Mouse (Mus musculus): ENCODE data around the gene Shroom2. TPM values are rescaled to one million over a fixed set of nuclear protein-coding genes. Genes with fewer than 3 reads are reported as not detected.

Gene Shroom2
- polyA plus RNA-seq, 1 experiment from 2014 or later: 5.9 TPM

- no peak for TF ChIP-seq CTCF (IDR thresholded peaks at IDR 0.05; ENCODE audit: low read depth)
- peak; percentile 6 for DNase-seq (ENCODE audit: low spot score)
- peak within 1 kb of the TSS; percentile 49 for H3K4me2 ChIP-seq (ENCODE audit: low read length)
- no peaks in the 10 kb centered on the region for H3K36me3 ChIP-seq (ENCODE audit: insufficient read depth, low read length)
- no peaks in the 10 kb centered on the region for H3K9me3 ChIP-seq (replicated peaks; ENCODE audit: low read length)
- H3K9ac ChIP-seq (ENCODE audit: low read depth, low read length): 0 out of 2 replicates have a peak within 1 kb of the TSS, but pooled peaks have one; percentile 23
- H3K27me3 ChIP-seq (ENCODE audit: insufficient read depth, low read length): no peaks in the 10 kb centered on the region
- no peaks in the 10 kb centered on the region for H3K4me1 ChIP-seq (replicated peaks; ENCODE audit: insufficient read depth, low read length)
- ATAC-seq (replicated peaks; ENCODE audit: low FRiP score, low read depth): 0 out of 2 replicates have a peak, but pooled peaks have one; percentile 21
- WGBS: 25% methylated on average over 26 of the region's 26 CpGs
- no peak within 1 kb of the TSS for H3K27ac ChIP-seq
- 0 out of 2 replicates have a peak within 1 kb of the TSS, but pooled peaks have one; percentile 7 for H3K4me3 ChIP-seq (replicated peaks; ENCODE audit: low read depth, low read length)
Observed at GRCm38 (mm10) chrX:152781720-152782403, 12.6 kb upstream of the Shroom2 start, which contains the start of gene Gpr143. TSS of gene Gpr143 (plus strand) at chrX:152781921.

- peak; percentile 28; the same call in 1 of the 2 replicates for TF ChIP-seq CTCF (IDR thresholded peaks at IDR 0.05; ENCODE audit: low read depth)
- H3K4me2 ChIP-seq (ENCODE audit: low read length): peak overlapping the region; percentile 58
- no peaks in the 10 kb centered on the region for H3K36me3 ChIP-seq (ENCODE audit: insufficient read depth, low read length)
- H3K4me1 ChIP-seq (replicated peaks; ENCODE audit: insufficient read depth, low read length): no peaks in the 10 kb centered on the region
- 16% methylated on average over 44 of the region's 48 CpGs for WGBS
- no peaks in the 10 kb centered on the region for H3K27me3 ChIP-seq (ENCODE audit: insufficient read depth, low read length)
- DNase-seq (ENCODE audit: low spot score) (peak; percentile 81), ATAC-seq (replicated peaks; ENCODE audit: low FRiP score, low read depth) (peak; percentile 96)
- H3K9me3 ChIP-seq (replicated peaks; ENCODE audit: low read length): no peaks in the 10 kb centered on the region
- peak overlapping the region; percentile 62 for H3K4me3 ChIP-seq (replicated peaks; ENCODE audit: low read depth, low read length)
- peak overlapping the region; percentile 73 for H3K9ac ChIP-seq (ENCODE audit: low read depth, low read length)
- H3K27ac ChIP-seq: peak overlapping the region; percentile 90
Observed at GRCm38 (mm10) chrX:152769600-152770157, 414 bp upstream of the Shroom2 start.

GRCm38 (mm10) chrX:152764171-152764570 is 5.1 kb downstream of the Shroom2 start:
- TF ChIP-seq CTCF (IDR thresholded peaks at IDR 0.05; ENCODE audit: low read depth): no peak
- Histone ChIP-seq H3K27ac (no peak overlapping the region), H3K27me3 (ENCODE audit: insufficient read depth, low read length) (no peaks in the 10 kb centered on the region), H3K4me3 (replicated peaks; ENCODE audit: low read depth, low read length) (no peak overlapping the region), H3K9ac (ENCODE audit: low read depth, low read length) (no peak overlapping the region), H3K9me3 (replicated peaks; ENCODE audit: low read length) (no peaks in the 10 kb centered on the region), H3K4me1 (replicated peaks; ENCODE audit: insufficient read depth, low read length) (no peaks in the 10 kb centered on the region), H3K4me2 (ENCODE audit: low read length) (no peak overlapping the region), H3K36me3 (ENCODE audit: insufficient read depth, low read length) (no peaks in the 10 kb centered on the region)
- 40% methylated on average over 2 of the region's 2 CpGs for WGBS
- DNase-seq (ENCODE audit: low spot score) (peak; percentile 15), ATAC-seq (replicated peaks; ENCODE audit: low FRiP score, low read depth) (no peak)

GRCm38 (mm10) chrX:152762855-152763254 is 6.4 kb downstream of the Shroom2 start:
- 56% methylated on average over 2 of the region's 2 CpGs for WGBS
- DNase-seq (ENCODE audit: low spot score) (no peak), ATAC-seq (replicated peaks; ENCODE audit: low FRiP score, low read depth) (no peak)
- H3K4me1 ChIP-seq (replicated peaks; ENCODE audit: insufficient read depth, low read length): no peaks in the 10 kb centered on the region
- no peaks in the 10 kb centered on the region for H3K27me3 ChIP-seq (ENCODE audit: insufficient read depth, low read length)
- H3K4me3 ChIP-seq (replicated peaks; ENCODE audit: low read depth, low read length): no peak overlapping the region
- no peaks in the 10 kb centered on the region for H3K9me3 ChIP-seq (replicated peaks; ENCODE audit: low read length)
- H3K27ac ChIP-seq: no peak overlapping the region; the same call in 1 of the 2 replicates
- H3K36me3 ChIP-seq (ENCODE audit: insufficient read depth, low read length): no peaks in the 10 kb centered on the region
- TF ChIP-seq CTCF (IDR thresholded peaks at IDR 0.05; ENCODE audit: low read depth): no peak
- no peak overlapping the region for H3K4me2 ChIP-seq (ENCODE audit: low read length)
- H3K9ac ChIP-seq (ENCODE audit: low read depth, low read length): no peak overlapping the region

GRCm38 (mm10) chrX:152762437-152762836 is 6.8 kb downstream of the Shroom2 start:
- Histone ChIP-seq H3K27ac (no peak overlapping the region; the same call in 1 of the 2 replicates), H3K4me2 (ENCODE audit: low read length) (no peak overlapping the region), H3K4me1 (replicated peaks; ENCODE audit: insufficient read depth, low read length) (no peaks in the 10 kb centered on the region), H3K27me3 (ENCODE audit: insufficient read depth, low read length) (no peaks in the 10 kb centered on the region), H3K36me3 (ENCODE audit: insufficient read depth, low read length) (no peaks in the 10 kb centered on the region), H3K9ac (ENCODE audit: low read depth, low read length) (no peak overlapping the region), H3K9me3 (replicated peaks; ENCODE audit: low read length) (no peaks in the 10 kb centered on the region), H3K4me3 (replicated peaks; ENCODE audit: low read depth, low read length) (no peak overlapping the region)
- no peak for DNase-seq (ENCODE audit: low spot score)
- 47% methylated on average over 2 of the region's 2 CpGs for WGBS
- ATAC-seq (replicated peaks; ENCODE audit: low FRiP score, low read depth): no peak
- no peak for TF ChIP-seq CTCF (IDR thresholded peaks at IDR 0.05; ENCODE audit: low read depth)

- Histone ChIP-seq H3K27ac (no peak overlapping the region), H3K4me1 (replicated peaks; ENCODE audit: insufficient read depth, low read length) (no peaks in the 10 kb centered on the region), H3K27me3 (ENCODE audit: insufficient read depth, low read length) (no peaks in the 10 kb centered on the region), H3K9me3 (replicated peaks; ENCODE audit: low read length) (no peaks in the 10 kb centered on the region), H3K4me3 (replicated peaks; ENCODE audit: low read depth, low read length) (no peak overlapping the region), H3K9ac (ENCODE audit: low read depth, low read length) (no peak overlapping the region), H3K4me2 (ENCODE audit: low read length) (no peak overlapping the region), H3K36me3 (ENCODE audit: insufficient read depth, low read length) (no peaks in the 10 kb centered on the region)
- TF ChIP-seq CTCF (IDR thresholded peaks at IDR 0.05; ENCODE audit: low read depth): no peak
- WGBS: 92% methylated on average over 5 of the region's 5 CpGs
- DNase-seq (ENCODE audit: low spot score): no peak
- no peak for ATAC-seq (replicated peaks; ENCODE audit: low FRiP score, low read depth)
Observed at GRCm38 (mm10) chrX:152756293-152756692, 13.0 kb downstream of the Shroom2 start.

Measured in kidney, postnatal 0 days (tissue).